Mouse (Mus musculus) MEL (cell line): ENCODE results near the gene Rhog.

Experiments used
- CTCF ChIP-seq, 3 experiments: IDR thresholded peaks in 2 of 3; conservative IDR thresholded peaks in 1 of 3; 2 replicates each; pipeline ENCODE4 v1.5.1; 2011 to 2012; ENCODE audit warnings: low read length in 3 of 3, low read depth in 2 of 3, mild to moderate bottlenecking in 2 of 3, improper control_type of control experiment in 1 of 3, inconsistent platforms in 1 of 3, mixed read lengths in 1 of 3, moderate library complexity in 1 of 3; ENCODE audit not compliant: control insufficient read depth in 1 of 3, insufficient read depth in 1 of 3, poor library complexity in 1 of 3, severe bottlenecking in 1 of 3
- E2F4 ChIP-seq: IDR thresholded peaks from 2 replicates; pipeline ENCODE4 v1.6.1; 2011; ENCODE audit warnings: low read depth, low read length, improper control_type of control experiment, borderline replicate concordance
- ELF1 ChIP-seq: IDR thresholded peaks from 2 replicates; pipeline ENCODE4 v1.6.1; 2014; ENCODE audit warnings: low read depth, mild to moderate bottlenecking, inconsistent platforms, low read length, improper control_type of control experiment, moderate library complexity
- ETS1 ChIP-seq: IDR thresholded peaks from 2 replicates; pipeline ENCODE4 v1.6.1; 2012; ENCODE audit warnings: low read depth, mild to moderate bottlenecking, inconsistent platforms, low read length, improper control_type of control experiment, moderate library complexity
- MAX ChIP-seq: IDR thresholded peaks from 2 replicates; pipeline ENCODE4 v1.6.1; 2011; ENCODE audit warnings: low read length, improper control_type of control experiment
- POLR2A ChIP-seq, 2 experiments: IDR thresholded peaks; 2 replicates each; pipeline ENCODE4 v1.6.1; 2011 to 2012; ENCODE audit warnings: low read length in 2 of 2, mild to moderate bottlenecking in 2 of 2, control low read depth in 1 of 2, improper control_type of control experiment in 1 of 2, low read depth in 1 of 2, moderate library complexity in 1 of 2; ENCODE audit not compliant: control insufficient read depth in 1 of 2, insufficient read depth in 1 of 2, poor library complexity in 1 of 2
- TBP ChIP-seq: IDR thresholded peaks from 2 replicates; pipeline ENCODE4 v1.8.0; 2011; ENCODE audit warnings: low read depth, low read length, improper control_type of control experiment
- USF2 ChIP-seq, 2 experiments: IDR thresholded peaks; 2 replicates each; pipeline ENCODE4 v1.6.1; 2011 to 2012; ENCODE audit warnings: improper control_type of control experiment in 2 of 2, low read length in 2 of 2, borderline replicate concordance in 1 of 2, inconsistent platforms in 1 of 2, low read depth in 1 of 2, mild to moderate bottlenecking in 1 of 2; ENCODE audit not compliant: insufficient read depth in 1 of 2

GRCm38 (mm10) chr7:102221899-102222298 is 34.0 kb downstream of the Rhog start:
- TF ChIP-seq POLR2A (IDR thresholded peaks at IDR 0.05; ENCODE audit: control insufficient read depth in 1 of 2, insufficient read depth in 1 of 2, low read depth in 1 of 2, low read length in 2 of 2, poor library complexity in 1 of 2) (no peak), MAX (no peak), ETS1 (no peak), CTCF (IDR thresholded peaks at IDR 0.05 in 2 of 3, conservative IDR thresholded peaks at IDR 0.05 in 1 of 3; ENCODE audit: control insufficient read depth in 1 of 3, insufficient read depth in 1 of 3, low read depth in 2 of 3, low read length in 3 of 3, poor library complexity in 1 of 3, severe bottlenecking in 1 of 3) (no peak), ELF1 (no peak), TBP (no peak), USF2 (IDR thresholded peaks at IDR 0.05; ENCODE audit: borderline replicate concordance in 1 of 2, insufficient read depth in 1 of 2, low read depth in 1 of 2, low read length in 2 of 2) (no peak), E2F4 (no peak)
